Mouse (Mus musculus): Measurements from ENCODE around the gene Cd164l2.

Gene Cd164l2

DNA sequence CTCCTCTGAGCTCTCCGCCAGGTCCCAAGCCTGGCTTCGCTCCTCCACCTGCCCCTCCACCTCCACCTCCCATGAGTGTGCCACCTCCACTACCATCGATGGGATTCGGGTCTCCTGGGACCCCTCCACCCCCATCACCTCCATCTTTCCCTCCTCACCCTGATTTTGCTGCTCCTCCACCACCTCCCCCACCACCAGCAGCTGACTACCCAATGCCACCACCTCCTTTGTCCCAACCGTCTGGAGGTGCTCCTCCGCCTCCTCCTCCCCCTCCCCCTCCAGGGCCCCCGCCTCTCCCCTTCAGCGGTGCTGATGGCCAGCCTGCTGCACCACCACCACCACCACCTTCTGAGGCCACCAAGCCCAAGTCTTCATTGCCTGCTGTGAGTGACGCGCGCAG lies 17.4 kb upstream of the Cd164l2 start:
- in situ Hi-C loops (cut with MboI, MseI), result no loop called here

DNA sequence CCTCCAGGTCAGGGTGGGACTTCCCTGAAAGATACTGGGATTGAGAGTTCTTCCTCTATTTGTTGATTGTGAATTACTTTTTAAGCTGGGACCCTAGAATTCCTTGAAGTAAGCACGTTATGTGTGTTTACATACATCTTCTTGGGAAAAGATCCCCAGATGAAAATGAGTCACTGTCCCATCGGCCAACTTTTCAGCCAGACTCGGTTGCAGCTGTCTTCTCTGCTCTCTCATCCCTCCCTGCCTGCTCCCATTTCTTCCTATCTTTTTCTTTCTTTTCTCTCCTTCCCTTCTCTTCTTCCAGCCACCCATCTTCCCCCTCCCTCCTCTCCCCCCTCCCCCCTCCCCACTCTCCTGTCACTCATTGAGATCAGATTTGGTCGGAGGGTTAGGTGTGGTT lies 16.9 kb upstream of the Cd164l2 start:
- in situ Hi-C loops (cut with MboI, MseI), result no loop called here

DNA sequence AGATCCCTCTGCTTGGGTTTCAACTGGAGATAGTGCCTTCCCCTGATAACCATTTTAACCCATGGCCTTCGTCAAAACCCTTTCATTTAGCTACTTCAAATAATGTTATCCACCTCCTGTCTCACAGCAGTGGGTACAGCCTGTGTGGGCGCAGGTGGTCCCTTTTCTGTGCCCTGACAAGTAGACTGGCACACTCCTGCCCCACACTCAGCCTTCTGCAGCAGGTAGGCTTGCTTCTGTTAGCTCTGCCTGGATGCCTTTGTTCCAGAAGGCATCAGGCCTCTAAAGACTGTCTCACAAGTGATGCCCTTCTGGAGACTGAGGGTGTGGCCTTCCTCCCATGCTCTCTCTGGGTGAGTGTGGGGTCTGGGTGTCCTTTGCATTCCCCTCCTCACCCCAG lies 15.8 kb upstream of the Cd164l2 start:
- in situ Hi-C loops (cut with MboI, MseI), result no loop called here

DNA sequence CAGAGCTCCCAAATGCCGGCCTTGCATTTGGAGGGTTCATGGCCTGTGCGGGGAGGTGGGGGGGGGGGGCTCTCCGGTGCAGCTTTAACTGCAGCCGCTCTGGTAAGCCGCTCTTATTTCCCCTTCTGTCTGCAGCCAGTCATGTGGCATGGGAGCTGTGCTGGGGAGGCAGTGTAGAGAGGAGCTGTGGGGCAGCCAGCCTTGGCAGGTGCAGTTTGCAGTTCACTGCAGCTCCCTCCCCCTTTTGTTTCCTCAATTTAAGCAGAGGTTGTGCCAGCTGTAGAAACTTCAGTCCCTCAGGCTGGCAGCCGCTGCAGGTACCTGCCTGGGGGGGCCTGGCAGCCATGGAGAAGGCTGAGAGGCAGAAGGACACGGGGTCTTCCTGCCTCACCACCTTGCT lies 15.1 kb upstream of the Cd164l2 start:
- in situ Hi-C loops (cut with MboI, MseI), result no loop called here

DNA sequence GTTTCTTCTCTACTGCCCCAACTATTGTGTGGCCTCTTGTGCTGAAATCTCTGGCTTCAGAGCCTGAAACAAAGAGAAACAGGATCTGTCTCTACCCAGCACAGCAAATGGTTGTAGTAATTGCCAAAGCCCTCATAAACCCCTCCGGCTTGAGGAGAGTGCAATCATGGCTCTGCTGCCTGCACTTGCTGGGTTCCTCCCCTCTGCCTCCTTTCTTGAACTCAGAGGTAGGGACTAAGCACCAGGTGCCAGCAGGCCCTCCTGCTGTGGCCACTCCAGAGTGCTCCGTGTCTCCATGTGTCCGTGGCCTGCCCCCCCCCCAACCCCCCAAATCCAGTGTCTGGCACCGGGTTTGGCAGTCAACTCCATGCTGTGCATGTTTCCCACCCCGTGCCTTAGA lies 14.6 kb upstream of the Cd164l2 start:
- in situ Hi-C loops (cut with MboI, MseI), result no loop called here

DNA sequence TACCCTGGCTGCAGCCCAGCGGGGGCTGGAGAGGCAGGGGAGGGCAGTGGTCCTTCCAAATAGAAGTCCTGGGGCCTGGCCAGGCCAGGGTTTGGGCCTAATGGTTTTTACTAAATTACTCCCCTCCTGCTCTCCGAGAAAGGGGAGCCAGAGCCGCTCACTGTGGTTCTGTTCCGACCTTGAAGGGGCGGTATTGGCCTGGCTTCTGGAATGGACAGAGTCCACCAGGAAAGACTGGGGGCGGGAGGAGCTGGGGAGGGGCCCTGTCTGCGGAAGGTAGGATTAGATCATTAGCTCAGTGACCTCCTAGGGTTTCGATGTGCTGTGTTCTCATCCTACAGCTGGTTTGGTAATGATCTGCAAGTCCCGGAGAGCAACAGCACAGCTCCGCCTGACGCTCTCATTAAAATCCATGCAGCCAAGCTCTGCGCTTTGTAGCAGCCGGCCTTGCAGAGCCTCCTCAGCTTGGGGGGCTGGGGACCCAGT lies 14.1 kb upstream of the Cd164l2 start:
- in situ Hi-C loops (cut with MboI, MseI), result no loop called here

DNA sequence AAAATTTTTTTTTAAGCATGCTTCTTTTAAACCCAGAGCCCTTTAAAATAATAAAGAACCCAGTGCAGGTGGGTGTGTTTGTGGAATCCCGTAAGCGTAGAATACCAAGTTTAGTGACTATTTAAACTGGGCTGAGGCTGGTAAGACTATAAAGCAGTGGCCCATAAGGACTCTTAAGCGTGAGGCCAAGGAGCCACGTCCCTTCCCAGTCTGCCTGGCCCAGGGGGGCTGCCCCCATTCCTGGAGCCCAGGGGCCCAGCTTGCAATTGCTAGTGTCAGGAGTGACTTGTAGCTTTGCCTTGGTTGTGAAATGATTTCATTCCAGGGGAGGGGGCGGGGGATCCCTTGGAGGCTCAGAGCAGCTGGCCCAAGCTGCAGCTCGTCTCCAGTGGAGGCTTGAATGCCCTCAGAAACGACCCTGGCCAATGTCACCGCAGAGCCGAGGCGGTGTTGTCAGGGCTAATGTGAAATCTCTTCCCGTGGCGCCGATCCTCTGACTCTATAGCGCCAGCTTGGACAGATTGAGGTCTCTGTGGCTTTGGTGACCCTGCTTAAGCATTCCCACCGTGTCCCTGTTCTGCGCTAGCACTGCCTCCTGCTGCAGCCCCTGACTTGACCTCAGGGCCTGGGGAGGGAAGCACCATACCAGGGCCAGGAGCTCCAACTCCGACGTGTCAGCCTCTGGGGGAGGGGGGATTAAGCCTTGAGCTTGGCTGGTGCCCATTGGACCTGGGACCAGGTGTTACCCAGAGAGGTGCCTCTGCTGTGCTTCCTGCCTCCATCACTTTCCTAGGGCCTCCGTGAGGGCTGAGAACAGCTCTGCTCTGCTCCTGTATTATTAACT lies 13.4 kb upstream of the Cd164l2 start:
- in situ Hi-C loops (cut with MboI, MseI), result no loop called here

DNA sequence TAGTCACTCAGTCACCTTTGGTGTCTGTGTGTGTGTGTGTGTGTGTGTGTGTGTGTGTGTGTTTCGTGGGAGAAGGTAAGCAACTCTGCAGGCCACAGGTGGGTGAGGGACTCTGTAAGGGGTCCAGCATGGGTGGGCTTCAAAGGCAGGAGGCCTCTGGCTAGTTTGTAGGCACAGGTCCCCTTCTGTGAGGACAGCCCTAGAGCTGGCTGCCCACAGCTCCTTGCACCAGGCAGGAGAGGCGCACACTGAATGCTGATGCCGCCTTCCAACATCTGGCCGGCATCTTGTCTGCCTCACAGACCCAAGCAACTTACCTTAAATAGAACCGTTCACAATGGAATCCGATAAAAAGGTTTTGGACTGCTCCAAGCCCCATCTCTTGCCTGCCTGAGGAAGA lies 12.2 kb upstream of the Cd164l2 start:
- in situ Hi-C loops (cut with MboI, MseI), result no loop called here

DNA sequence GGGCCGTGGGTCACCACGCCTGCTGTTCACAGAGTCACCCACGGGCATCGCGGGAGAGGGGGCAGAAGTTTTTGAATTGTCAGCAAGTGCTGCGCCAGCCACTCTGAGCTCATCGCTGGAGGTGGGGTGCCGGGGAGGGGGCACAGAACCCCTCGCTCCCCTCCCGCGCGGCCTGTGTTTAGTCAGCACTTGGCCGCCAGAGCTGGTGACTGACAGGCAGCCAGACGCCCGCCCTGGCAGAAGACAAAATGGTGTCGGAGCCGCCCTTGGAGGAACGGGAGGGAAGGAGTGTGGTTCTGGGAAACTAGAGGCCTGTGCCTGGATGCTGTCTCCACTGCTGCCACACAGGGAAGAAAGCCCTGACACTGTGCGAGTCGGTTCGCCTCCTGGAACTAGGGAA lies 11.6 kb upstream of the Cd164l2 start:
- in situ Hi-C loops (cut with MboI, MseI), result no loop called here

DNA sequence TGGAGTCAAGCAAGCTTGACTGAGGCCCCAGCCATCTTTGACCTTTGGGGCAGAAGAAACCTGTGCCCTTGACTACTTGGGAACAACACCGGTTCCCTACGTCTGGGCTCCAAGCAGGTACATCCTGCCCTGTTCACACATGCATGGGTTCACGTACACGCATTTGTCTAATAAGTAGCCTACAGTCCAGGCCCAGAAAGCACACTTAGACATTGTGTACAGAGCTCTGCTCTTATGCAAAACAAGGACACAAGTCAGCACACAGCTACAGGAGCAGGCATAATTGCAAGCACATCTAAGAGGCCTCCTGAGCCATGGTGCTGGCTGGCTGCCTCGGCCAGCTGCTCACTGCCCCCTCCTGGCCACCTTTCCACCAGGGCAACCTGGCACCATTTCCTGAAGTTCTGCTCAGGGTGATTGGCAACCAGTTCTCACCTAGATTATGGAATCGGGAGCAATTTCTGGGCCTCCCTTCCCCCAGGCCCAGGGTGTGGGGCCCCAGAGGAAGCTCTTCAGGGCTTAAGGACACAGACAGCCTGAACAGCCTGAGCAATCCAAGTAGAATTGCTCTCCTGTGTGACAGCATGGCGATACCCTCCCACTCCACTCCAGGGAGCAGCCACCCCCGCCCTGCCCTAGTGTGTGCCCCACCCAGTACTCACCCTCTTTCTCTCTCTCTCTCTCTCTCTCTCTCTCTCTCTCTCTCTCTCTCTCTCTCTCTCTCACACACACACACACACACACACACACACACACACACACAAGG lies 10.7 kb upstream of the Cd164l2 start:
- in situ Hi-C loops (cut with MboI, MseI), result no loop called here

DNA sequence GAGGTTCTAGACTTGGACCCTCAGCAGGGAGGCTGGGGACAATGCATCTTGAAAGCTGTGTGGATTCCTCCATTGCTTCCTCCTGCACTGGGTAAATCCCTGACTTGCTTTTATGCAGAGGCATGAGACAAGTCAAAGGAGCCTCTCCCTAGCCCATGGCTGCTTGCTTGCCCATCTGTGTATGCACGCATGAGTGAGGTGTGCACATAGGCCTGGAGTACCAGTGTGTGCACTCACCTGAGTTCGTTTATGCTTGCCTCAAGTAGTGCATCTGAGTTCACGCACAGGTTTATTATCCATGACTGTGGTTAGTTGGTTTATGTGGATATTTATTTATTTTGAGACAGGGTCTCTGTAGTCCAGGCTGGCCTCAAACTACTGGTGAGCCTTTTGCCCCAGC lies 9.7 kb upstream of the Cd164l2 start:
- in situ Hi-C loops (cut with MboI, MseI), result no loop called here

DNA sequence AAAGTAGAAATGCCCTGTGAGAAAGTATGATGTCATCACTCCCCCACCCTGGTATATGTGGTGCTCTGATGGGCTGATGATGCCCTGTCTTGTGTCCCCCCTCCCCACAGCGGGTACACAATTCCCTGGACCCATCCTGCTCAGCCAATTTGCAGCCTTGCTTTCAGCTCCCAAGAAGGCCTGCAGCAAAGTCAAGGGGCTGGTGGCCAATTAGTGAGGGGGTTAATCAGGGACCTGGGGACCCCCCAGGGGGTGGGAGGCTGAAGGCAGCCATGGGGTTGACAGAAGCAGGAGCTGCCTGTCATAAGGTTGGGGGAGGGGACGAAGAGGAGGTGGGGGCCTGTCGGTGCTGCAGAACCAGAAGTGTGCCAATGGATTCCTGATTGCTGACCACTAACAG lies 8.3 kb upstream of the Cd164l2 start:
- in situ Hi-C loops (cut with MboI, MseI), result no loop called here

DNA sequence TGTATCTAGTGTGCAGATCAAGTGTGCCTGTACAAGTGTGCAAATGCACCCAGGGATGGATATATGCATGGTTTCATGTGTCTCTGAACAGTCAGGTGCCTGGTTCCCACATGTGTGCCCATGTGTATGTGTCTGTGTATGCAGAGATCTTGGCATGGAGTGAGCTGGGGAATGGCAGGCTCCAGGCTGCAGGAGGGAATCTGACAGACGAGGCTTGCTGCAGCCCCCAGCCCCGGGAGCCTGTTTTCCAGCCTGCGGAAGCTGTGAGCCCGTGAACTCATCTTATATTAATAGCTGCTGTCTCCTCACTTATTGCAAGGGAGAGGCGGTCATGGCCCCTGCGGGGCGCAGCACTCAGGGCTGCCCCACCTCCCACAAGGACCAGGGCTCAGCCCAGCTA lies 7.6 kb upstream of the Cd164l2 start:
- in situ Hi-C loops (cut with MboI, MseI), result no loop called here

DNA sequence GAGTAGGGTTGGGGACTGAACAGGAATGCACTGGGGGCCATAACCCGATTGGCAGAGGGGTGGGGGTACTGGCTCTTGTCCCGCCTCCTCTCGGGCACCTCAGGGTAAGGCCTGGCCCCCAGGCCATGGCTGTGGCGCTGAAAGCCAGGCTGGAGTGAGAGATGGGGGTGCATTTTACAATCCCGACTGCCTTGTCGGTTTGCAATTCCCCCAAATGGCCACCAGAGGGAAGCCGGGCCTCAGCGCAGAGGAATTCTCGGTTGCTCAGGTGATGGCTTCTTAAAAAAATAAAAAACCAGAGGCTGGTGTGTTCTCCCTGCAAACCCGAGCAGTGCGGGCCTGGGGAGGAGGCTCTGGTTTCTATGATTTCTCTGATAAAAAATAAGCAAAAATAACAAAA lies 2.6 kb upstream of the Cd164l2 start:
- in situ Hi-C loops (cut with MboI, MseI), result no loop called here

DNA sequence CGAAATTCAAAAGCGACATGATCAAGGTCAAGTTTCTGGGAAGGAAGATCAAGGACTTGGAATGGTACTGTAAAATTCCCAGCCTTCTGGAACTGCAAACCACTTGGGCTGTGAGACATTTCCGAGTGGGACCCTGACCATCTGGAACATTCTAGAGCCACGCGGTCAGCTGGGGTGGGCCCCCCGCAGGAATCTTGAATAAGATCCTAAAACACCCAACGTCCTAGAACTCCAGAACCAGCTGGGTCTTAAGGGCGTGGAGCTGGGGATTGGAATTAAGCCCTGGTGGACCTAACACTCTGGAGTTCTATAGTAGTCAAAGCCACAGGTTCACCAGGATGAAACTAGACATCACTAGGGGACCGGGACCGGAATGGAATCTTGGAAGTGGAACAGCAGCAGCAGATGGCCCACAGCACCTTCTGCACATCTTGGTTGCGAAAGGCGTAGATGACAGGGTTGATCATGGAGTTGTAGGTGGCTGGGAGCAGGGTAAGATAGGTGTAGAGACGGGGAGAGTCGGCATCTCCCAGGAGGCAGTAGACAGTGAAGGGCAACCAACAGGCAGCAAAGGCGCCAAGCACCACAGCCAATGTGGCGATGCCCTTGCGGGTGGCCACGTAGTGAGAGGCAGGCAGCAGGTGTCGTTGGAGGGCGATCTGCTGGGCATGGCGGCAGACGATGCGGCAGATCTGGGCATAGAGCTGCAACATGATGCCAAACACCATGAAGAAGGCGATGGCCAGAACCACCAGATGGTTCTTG lies 1.7 kb upstream of the Cd164l2 start:
- in situ Hi-C loops (cut with MboI, MseI), result loop anchor here (5.0 kb wide), 2 partner anchors 37 to 87 kb away; no protein-coding TSS in a partner anchor

DNA sequence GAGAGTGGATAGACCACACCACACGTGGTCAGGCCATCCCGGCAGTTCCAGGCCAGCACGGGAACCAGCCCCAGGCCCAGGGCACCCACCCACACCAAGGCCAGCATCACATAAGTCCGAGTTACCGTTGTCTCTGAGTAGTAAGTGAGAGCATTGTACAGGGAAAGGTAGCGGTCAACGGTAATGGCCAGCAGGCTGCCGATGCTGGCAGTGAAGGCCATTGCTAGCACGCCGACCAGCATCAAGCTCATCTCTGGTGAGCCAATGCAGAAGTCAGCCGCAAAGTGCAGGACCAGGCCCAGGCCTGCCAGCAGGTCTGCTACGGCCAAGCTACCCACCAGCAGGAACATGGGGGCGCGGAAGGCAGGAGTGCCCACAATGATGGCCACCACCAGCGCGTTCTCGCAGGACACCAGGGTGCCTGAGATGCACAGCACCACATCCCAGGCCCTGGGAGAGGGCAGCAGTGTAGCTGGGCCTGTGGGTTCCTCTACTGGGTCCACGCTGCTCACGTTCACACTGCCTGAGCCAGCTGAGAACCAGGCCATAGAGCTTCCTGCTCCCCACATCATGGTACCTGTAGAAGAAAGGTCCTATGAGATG lies 1.0 kb upstream of the Cd164l2 start:
- in situ Hi-C loops (cut with MboI, MseI), result loop anchor here (5.0 kb wide), 2 partner anchors 36 to 86 kb away; no protein-coding TSS in a partner anchor

DNA sequence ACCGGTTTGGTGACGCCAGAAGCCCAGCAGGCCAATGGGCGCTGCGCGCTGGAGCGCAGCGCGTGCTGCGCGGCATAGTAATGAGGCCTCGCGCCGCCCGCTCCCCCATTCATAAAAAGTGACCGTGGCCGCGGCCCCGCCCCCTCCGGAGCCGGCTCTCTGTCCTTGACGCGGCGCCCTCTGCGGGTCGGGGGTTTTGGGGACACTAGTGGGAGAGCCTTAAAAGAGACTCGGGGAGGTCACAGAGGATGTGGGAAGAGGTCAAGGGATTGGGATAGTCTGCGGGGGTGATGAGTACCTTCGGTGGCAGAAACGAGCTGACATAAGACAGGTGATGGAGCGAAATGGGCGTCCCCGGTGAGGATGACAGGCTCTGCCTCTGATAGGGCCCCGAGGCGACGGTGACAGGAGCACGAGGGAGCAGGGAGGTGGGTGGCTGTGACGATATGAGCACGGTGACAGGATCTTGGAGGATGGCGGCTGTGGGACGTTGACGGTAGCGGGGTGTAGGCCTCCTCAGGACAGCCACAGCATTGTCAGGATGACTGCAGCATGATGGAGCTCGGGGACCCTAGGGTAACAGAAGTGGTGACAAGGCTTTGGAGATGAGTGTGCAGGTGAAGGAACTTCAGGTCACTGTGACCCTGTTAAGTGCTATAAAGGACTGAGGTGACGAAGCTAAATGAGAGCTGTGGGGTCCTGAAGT lies 784 bp downstream of the Cd164l2 start:
- in situ Hi-C loops (cut with MboI, MseI), result loop anchor here (5.0 kb wide), 2 partner anchors 35 to 85 kb away; no protein-coding TSS in a partner anchor

DNA sequence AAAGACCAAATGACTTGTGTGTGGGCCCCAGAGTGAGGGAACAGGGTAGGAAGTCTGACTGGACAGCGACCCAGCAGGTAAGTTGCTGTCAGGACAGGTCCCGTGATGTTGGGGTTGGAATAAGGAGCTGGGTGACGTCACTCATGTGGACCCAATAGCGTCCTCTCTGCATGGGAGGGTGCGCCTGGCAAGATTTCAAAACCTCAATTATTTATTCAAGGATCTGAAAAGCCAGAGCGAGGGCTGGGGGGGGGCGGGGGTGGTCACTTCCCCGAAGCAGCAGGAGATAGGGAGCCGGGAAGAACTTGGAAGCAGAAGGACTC lies 1.3 kb downstream of the Cd164l2 start:
- in situ Hi-C loops (cut with MboI, MseI), result loop anchor here (5.0 kb wide), 2 partner anchors 34 to 84 kb away; no protein-coding TSS in a partner anchor

DNA sequence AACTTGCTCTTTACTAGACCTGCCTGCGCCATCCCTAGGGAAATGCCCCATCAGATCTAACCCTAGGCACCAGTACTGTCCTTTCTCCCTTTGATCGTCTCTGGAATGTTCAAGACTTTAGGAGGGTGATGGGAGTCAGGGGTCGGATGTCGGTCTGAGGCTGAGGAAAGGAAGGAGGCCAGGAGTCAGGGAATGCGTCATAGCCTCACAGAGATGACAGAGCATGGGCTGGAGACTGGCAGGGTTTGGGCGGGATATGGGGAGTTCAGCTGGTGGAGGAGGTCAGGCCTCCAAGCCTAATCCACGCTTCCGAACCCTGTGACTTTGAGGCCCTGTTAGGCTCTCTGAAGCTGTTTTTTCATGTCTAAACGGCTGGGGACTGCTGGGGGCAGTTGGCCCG lies 1.7 kb downstream of the Cd164l2 start:
- in situ Hi-C loops (cut with MboI, MseI), result loop anchor here (5.0 kb wide), 2 partner anchors 34 to 84 kb away; no protein-coding TSS in a partner anchor

DNA sequence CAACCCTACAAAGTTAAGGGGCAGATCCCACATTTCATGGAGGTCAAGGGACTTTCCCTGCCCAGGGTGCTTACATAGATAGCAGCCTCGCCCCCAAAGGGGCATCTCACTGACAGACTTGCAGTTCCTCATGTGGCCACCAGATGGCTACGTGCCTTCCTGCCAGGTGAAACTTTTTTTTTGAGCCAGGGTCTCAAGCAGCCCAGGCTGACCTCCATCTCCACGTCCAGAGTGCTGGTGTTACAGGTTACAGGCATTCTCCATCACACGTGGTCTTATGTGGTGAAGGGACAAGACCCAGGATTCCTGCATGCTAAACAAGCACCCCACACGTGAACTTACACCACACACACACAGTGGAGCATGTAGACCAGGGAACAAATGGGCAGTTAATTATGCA lies 5.7 kb downstream of the Cd164l2 start:
- in situ Hi-C loops (cut with MboI, MseI), result no loop called here

DNA sequence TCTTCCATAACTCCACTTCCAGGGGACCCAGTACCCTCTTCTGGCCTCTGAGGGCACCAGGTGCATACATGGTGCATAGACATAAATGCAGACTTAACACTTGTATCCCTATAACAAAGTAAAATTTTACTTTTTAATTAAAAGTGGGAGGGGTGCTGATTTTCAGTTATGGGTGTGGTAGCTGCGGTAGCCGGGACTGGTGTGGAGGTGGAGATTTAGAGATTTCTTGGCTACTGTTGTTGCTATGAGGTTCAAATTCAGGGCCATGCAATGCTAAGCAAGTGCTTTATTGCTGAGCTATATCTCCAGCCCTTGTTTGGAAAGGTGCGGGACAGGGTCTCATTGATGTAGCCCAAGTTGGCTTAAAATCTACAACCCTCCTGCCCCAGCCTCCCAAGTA lies 6.8 kb downstream of the Cd164l2 start:
- in situ Hi-C loops (cut with MboI, MseI), result no loop called here

Measured in regulatory T cell (primary cell).